Mouse (Mus musculus) cerebellum, postnatal 14 days (tissue): ENCODE results near the gene Fshb.

Experiments used
- DNase-seq, 2 experiments: peaks; one replicate each; pipeline ENCODE4 v3.0.0; 2021; ENCODE audit warnings: mixed read lengths in 2 of 2

Gene Fshb

DNA sequence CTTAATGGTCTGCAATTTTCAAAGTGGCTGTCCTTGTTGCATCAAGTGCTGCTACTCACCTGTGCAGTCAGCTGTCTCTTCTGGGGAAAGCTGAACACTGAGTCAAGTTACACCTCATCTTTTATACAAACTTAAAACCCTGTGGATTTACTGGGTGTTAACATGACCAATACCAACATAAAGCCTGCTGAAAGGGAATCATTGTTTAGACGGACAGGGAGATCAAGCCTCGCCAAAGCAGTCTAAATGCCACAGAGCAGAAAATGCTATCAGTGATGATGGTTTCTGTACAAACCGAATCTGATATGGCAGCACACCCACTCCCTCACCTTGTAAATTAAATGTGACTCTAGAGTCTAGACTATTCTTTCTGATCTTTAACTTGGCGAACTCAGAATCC lies at the start of gene Fshb:
Fshb (minus strand) TSS at position 101 of the 400 bp plus-strand sequence.
- DNase-seq: no peak

- DNase-seq: no peak
Observed at GRCm38 (mm10) chr2:107084256-107084655, 24.8 kb upstream of the Fshb start.

DNA sequence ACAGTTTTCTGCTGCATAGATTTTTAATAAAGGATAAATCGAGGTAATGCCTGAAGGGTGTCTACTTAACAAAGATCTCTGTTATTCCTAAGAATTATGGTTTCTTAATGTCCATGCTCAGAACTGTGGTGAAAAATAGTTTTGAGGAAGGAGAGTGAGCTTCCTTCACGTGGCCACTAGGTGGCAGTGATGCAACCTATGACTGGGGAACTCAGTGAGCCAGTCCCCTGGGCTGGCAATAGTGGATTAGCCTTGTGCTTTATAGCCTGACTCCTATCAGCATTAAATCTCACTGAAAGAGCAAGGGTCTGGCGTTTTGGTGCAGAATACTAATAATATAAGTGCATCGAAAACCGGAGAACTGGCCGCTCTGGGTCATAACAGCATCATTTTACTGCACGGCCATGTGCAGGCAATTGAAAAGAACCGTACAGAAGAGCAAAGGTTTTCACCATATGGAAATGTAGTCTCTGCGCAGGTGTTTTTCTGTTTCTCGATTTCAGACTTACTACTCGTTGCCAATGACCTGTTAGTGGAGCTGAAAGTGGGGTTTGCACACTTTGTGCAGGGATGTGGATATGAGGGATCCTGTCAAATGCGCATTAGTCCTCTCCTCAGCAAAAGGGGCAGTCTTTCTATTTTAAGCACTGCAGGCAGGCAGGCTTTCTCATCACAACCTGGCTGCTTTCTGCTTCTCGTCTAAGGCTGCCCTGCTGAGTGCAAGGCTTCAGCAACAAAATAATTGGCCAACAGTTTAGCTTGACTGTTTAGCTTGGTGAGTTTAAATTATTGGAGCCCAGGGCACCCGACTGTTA lies 23.8 kb upstream of the Fshb start:
- peak; percentile 60 to 69 for DNase-seq

- DNase-seq: no peak
Observed at GRCm38 (mm10) chr2:107063260-107063659, 3.8 kb upstream of the Fshb start.

DNA sequence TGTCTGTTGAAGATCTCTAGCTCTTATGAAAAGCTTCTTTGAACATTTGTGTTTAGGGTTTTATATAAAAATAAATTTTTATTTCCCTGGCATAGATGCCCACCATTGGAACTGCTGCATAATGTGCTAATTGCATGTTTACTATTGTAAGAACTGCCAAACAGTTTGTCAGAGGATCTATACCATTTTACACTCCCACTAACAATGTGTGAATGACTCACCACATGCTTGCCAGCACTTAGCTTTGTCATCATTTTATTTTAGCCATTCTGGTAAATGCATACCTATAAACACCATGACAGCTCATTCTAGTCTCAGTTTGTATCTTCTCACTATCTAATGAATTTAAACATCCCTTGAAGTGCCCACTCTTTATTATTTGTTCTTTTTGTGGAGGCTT lies 13.5 kb downstream of the Fshb start:
- DNase-seq: no peak

DNA sequence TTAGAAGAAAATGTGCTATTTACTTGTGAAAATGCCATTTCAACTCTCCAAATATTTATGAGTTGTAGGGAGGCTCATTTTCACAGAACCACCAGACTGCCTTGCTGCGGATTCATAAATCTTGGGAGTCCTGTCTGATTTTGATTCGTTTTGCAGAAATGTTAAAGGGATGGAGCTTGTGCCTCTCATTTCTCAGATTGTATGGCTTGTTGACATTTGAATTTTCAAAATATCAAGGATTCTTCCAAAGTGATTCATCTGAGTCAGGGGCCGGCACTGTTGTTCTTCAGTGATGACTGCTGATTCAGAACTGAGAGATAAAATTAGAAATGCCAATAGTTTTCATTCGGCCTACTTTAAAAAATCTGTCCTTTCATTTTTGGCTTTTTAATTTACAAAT lies 18.6 kb downstream of the Fshb start:
- DNase-seq: no peak

GRCm38 (mm10) chr2:107035980-107036379 lies 23.5 kb downstream of the Fshb start:
- no peak for DNase-seq

DNA sequence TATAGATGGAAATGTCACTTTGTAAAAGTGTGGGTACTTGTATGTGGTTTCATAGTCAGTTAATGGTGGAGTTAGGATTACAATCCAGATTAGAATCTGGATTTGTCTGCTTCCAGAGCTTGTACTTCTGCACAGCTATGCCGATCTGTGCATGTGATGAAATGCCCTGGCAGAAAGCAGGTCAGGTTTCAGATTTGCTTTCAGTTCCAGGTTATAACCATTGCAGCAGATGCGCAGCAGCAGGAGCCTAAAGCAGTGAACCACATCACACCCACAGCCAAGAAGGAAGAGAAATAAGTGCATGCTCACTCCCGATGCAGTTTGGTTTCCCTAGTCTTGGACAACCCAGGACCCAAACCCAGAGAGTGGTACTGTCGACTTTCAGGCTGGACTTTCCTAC lies 34.8 kb downstream of the Fshb start:
- DNase-seq: no peak

- DNase-seq: no peak
Observed at GRCm38 (mm10) chr2:107022713-107023112, 36.7 kb downstream of the Fshb start.

DNA sequence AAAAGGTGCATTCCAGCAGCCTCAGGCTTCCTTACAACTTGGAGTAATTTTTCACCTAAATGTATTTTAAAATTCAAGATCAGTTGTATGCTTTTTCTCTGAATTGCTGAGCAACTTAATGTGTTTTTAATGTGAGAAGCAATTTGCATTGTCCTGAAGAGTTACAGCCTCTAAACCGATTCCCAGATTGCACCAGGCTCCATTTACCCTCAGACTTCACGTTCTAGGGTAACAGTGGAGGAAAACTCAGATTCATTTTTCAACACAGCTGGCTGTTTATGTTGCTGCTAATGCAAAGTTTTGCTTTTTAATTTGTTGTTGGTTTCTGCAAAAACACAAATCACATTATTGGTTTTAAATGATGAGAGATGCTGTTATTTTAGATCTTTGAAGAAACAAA lies 40.1 kb downstream of the Fshb start:
- DNase-seq: no peak

GRCm38 (mm10) chr2:107013161-107013560 lies 46.3 kb downstream of the Fshb start:
- DNase-seq: no peak

DNA sequence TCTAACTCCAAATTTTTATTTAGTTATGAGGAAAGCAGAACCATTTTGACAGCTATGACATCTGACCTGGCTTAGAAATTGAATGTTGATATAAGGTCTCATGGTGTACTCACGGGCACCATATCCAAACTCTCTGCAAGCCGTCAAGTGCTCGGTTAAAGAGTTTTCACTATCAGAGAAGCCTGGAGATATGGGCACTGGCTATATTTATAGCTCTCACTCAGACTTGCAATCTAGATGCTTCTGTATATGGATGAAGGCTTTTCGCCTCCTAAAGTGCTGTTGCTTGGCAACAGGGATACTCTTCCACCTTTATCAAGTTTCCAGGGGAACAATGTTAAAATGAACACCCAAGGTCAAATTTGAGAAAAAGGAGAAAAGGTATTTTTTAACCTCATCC lies 47.1 kb downstream of the Fshb start:
- no peak for DNase-seq

GRCm38 (mm10) chr2:107010160-107010559 lies 49.3 kb downstream of the Fshb start:
- no peak for DNase-seq

- no peak for DNase-seq
Observed at GRCm38 (mm10) chr2:107006378-107006777, 53.1 kb downstream of the Fshb start.
